Mouse (Mus musculus) right cerebral cortex, postnatal 10 days (tissue): ENCODE measurements at regions not wholly inside any gene's neighbourhood (a gene's known extent, or its start where the extent isn't known, plus 50 kb on each side); places are given as distances from the start of the nearest gene placed in this dataset.

ENCODE experiments used
- DNase-seq, 2 experiments: peaks; one replicate each; pipeline ENCODE4 v3.0.0; 2021; ENCODE audit warnings: low spot score in 2 of 2

- no peak for DNase-seq
Measured at GRCm38 (mm10) chr10:99959279-99959678, 56.2 kb upstream of the Kitl start.

GRCm38 (mm10) chr10:99952486-99952885 lies 62.9 kb upstream of the Kitl start:
- no peak for DNase-seq

- DNase-seq, result no peak
Measured at GRCm38 (mm10) chr10:99951718-99952117, 63.7 kb upstream of the Kitl start.

GRCm38 (mm10) chr10:99951316-99951715 lies 64.1 kb upstream of the Kitl start:
- no peak for DNase-seq

- no peak for DNase-seq
Measured at GRCm38 (mm10) chr10:99948740-99949139, 66.7 kb upstream of the Kitl start.

- DNase-seq, result no peak
Measured at GRCm38 (mm10) chr10:99945418-99945817, 70.0 kb upstream of the Kitl start.

- DNase-seq, result no peak
Measured at GRCm38 (mm10) chr10:99941665-99942064, 73.8 kb upstream of the Kitl start.

- no peak for DNase-seq
Measured at GRCm38 (mm10) chr10:99938901-99939300, 76.5 kb upstream of the Kitl start.

GRCm38 (mm10) chr10:99937921-99938618 lies 77.4 kb upstream of the Kitl start:
- DNase-seq, result no peak

- no peak for DNase-seq
Measured at GRCm38 (mm10) chr10:99929191-99929590, 86.2 kb upstream of the Kitl start.

- DNase-seq, result no peak
Measured at GRCm38 (mm10) chr10:99927913-99928312, 87.5 kb upstream of the Kitl start.

- DNase-seq, result no peak
Measured at GRCm38 (mm10) chr10:99926327-99926954, 89.0 kb upstream of the Kitl start.

- DNase-seq, result no peak
Measured at GRCm38 (mm10) chr10:99924541-99924940, 90.9 kb upstream of the Kitl start.

- no peak for DNase-seq
Measured at GRCm38 (mm10) chr10:99919925-99920324, 95.5 kb upstream of the Kitl start.

GRCm38 (mm10) chr10:99918567-99919320 lies 96.7 kb upstream of the Kitl start:
- DNase-seq, result no peak

GRCm38 (mm10) chr10:99913846-99914187 lies 101.6 kb upstream of the Kitl start:
- DNase-seq, result no peak

- DNase-seq, result no peak
Measured at GRCm38 (mm10) chr10:99913001-99913845, 102.2 kb upstream of the Kitl start.

GRCm38 (mm10) chr10:99910011-99910723 lies 105.3 kb upstream of the Kitl start:
- DNase-seq, result no peak

- DNase-seq, result no peak
Measured at GRCm38 (mm10) chr10:99908044-99908443, 107.4 kb upstream of the Kitl start.

GRCm38 (mm10) chr10:99906778-99907435 lies 108.5 kb upstream of the Kitl start:
- DNase-seq, result no peak
